Mouse (Mus musculus) stomach, postnatal 0 days (tissue): Measurements from ENCODE around the gene Gsto2.

Experiments
- CTCF ChIP-seq: IDR thresholded peaks from 2 replicates; pipeline ENCODE4 v1.5.1; 2016; ENCODE audit warnings: antibody characterized with exemption, low read depth, mild to moderate bottlenecking, moderate library complexity
- EP300 ChIP-seq: optimal IDR thresholded peaks from 2 replicates; pipeline ENCODE3; 2016; ENCODE audit warnings: antibody characterized with exemption

DNA sequence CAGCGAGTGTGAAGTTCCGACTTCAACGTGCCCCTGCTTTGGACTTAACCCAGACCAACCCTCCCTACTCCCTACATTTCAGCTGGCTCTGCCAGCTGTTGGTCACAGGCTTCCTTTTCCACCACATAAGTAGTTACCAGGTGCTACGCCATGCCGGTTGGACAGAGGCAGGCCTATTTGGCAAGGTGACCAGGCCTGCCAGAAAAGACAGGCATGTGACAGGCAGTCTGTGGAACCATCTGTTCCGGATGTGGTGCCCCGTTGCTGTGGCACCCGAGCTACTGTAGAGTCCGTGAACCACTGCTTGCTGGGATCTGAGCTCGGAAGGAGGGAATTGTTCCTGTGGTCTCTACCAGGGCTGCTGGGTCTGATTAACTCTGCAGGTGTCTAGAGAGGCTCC lies 22.1 kb downstream of the Gsto2 start:
- TF ChIP-seq CTCF (no peak), EP300 (no peak)
